Comparison of ENCODE assay signal across 24 mouse cellular contexts in the genomic region with DNA sequence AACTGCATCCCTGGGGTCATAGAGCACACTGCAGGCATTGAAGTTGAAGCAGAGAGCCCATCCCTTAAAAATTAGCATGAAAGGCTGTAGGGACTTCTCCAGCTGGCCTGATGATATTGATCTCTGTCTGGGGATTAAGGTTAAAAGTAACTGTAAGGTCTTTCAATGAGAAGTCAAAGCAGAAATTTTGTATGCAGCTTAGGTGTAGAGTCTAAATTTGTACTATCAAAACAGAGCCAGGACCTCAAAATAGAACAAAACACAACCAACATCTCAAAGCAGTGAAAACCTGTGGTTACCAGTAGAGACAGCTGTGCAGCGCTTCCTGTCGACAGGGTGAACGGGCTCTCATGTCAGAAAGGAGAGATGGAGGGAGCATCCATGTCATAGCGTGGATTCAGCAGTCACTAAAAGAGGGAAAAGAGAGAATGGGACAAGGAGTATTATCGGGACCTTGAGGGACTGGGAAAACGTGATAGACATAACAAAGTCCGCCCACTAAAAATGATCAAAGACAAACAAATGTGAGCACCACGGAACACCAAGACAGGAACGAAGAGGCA. TPM values are rescaled to one million over a fixed set of nuclear protein-coding genes. Genes with fewer than 3 reads are reported as not detected.
A peak's percentile ranks its signal among the peaks of the same experiment; 100 is the strongest.
DNase-seq lines count a peak whose midpoint lies in the region; ATAC-seq and TF ChIP-seq lines count a peak whose summit lies in the region.
"Had no signal": no experiment of that assay in that cellular context is flagged by ENCODE, and none has a peak within 500 bp of the region (broad histone marks: within the 10 kb centered on the region; RNA-seq: fewer than 3 reads in every experiment).

No protein-coding gene starts in this region.

- ATAC-seq in activated CD4-positive, CD25-positive, alpha-beta regulatory T cell, adult 4 months = peak; percentile 54
- no peak for ATAC-seq in hindbrain, embryonic 11.5 days (ENCODE audit: low FRiP score)
- ATAC-seq: forebrain, embryonic 15.5 days; lung, postnatal 0 days had no signal

- intact Hi-C loops in heart, postnatal 14 days (cut with DNase I) = no loop called here

- TF ChIP-seq POLR2A in thymus, adult 2 months (IDR thresholded peaks at IDR 0.05; ENCODE audit: control insufficient read depth, extremely low read depth, insufficient read depth, low read length, poor library complexity) = no peak

- peaks cover 24% of the 10 kb centered on the region for H3K4me1 ChIP-seq in thymus, adult 2 months (replicated peaks; ENCODE audit: control insufficient read depth, insufficient read depth, low read length)
- H3K4me1 ChIP-seq in hindbrain, embryonic 11.5 days (replicated peaks; ENCODE audit: control insufficient read depth, insufficient read depth, low read length) = no peaks in the 10 kb centered on the region
- H3K4me1 ChIP-seq: embryonic facial prominence, embryonic 10.5 days; forebrain, embryonic 15.5 days; heart, embryonic 12.5 days; hindbrain, embryonic 12.5 days; liver, embryonic 15.5 days; midbrain, embryonic 12.5 days had no signal

- no peak overlapping the region for H3K4me3 ChIP-seq in thymus, adult 2 months (ENCODE audit: control insufficient read depth, insufficient read depth, low read length)
- H3K4me3 ChIP-seq in hindbrain, embryonic 11.5 days (ENCODE audit: low read depth, low read length) = no peak overlapping the region
- H3K4me3 ChIP-seq: embryonic facial prominence, embryonic 10.5 days; forebrain, embryonic 15.5 days; heart, embryonic 12.5 days; hindbrain, embryonic 12.5 days; left cerebral cortex, adult 2 months; liver, embryonic 15.5 days; midbrain, embryonic 12.5 days had no signal

- DNase-seq in heart, adult 11 months = peak; percentile 58
- DNase-seq in heart, postnatal 14 days = no peak
- DNase-seq in thymus, adult 2 months = peak; percentile 34
- no peak for DNase-seq in hindbrain, embryonic 11.5 days (ENCODE audit: low spot score)
- DNase-seq in frontal cortex, postnatal 10 days (ENCODE audit: low spot score in 2 of 2) = no peak
- DNase-seq in adrenal gland, postnatal 10 days = no peak
- DNase-seq: adrenal gland, postnatal 14 days; cerebellum, adult 9-11 months; gastrocnemius, postnatal 10 days; heart, adult 18-20 months; heart, postnatal 10 days; kidney, adult 18-20 months; left cerebral cortex, postnatal 4 days; liver had no signal

- H3K9me3 ChIP-seq in hindbrain, embryonic 11.5 days (ENCODE audit: control insufficient read depth, low read length) = no peaks in the 10 kb centered on the region
- H3K9me3 ChIP-seq: embryonic facial prominence, embryonic 10.5 days; forebrain, embryonic 15.5 days; heart, embryonic 12.5 days; hindbrain, embryonic 12.5 days; liver, embryonic 15.5 days; midbrain, embryonic 12.5 days had no signal

- peak overlapping the region; percentile 73 for H3K27ac ChIP-seq in thymus, adult 2 months (ENCODE audit: control insufficient read depth, insufficient read depth, low read length)
- H3K27ac ChIP-seq in hindbrain, embryonic 11.5 days (ENCODE audit: low read depth, low read length) = no peak overlapping the region
- H3K27ac ChIP-seq: embryonic facial prominence, embryonic 10.5 days; forebrain, embryonic 15.5 days; hindbrain, embryonic 12.5 days; kidney, postnatal 0 days; left cerebral cortex, adult 2 months; liver, embryonic 15.5 days; midbrain, embryonic 12.5 days had no signal

- H3K9ac ChIP-seq in hindbrain, embryonic 11.5 days (ENCODE audit: low read depth, low read length) = no peak overlapping the region
- H3K9ac ChIP-seq: forebrain, embryonic 15.5 days; heart, embryonic 12.5 days; hindbrain, embryonic 12.5 days; liver, embryonic 15.5 days; midbrain, embryonic 12.5 days had no signal

- H3K4me2 ChIP-seq in hindbrain, embryonic 11.5 days (replicated peaks; ENCODE audit: low read depth, low read length) = no peak overlapping the region
- H3K4me2 ChIP-seq: forebrain, embryonic 15.5 days; heart, embryonic 12.5 days; hindbrain, embryonic 12.5 days; liver, embryonic 15.5 days; midbrain, embryonic 12.5 days had no signal

- no peaks in the 10 kb centered on the region for H3K27me3 ChIP-seq in thymus, adult 2 months (ENCODE audit: control insufficient read depth, insufficient read depth, low read length)
- H3K27me3 ChIP-seq in hindbrain, embryonic 11.5 days (ENCODE audit: control insufficient read depth, insufficient read depth, low read length) = no peaks in the 10 kb centered on the region
- H3K27me3 ChIP-seq: forebrain, embryonic 15.5 days; heart, embryonic 12.5 days; hindbrain, embryonic 12.5 days; liver, embryonic 15.5 days; midbrain, embryonic 12.5 days had no signal

- WGBS in thymus, adult 2 months = 15% methylated on average over 9 of the region's 9 CpGs
- WGBS in hindbrain, embryonic 11.5 days = 83% methylated on average over 9 of the region's 9 CpGs

- no peaks in the 10 kb centered on the region for H3K36me3 ChIP-seq in thymus, adult 2 months (ENCODE audit: control insufficient read depth, insufficient read depth, low read length)
- no peaks in the 10 kb centered on the region for H3K36me3 ChIP-seq in hindbrain, embryonic 11.5 days (ENCODE audit: control insufficient read depth, insufficient read depth, low read length)
- H3K36me3 ChIP-seq: embryonic facial prominence, embryonic 10.5 days; forebrain, embryonic 15.5 days; heart, embryonic 12.5 days; hindbrain, embryonic 12.5 days; liver, embryonic 15.5 days; midbrain, embryonic 12.5 days had no signal

- no peak for TF ChIP-seq CTCF in thymus, adult 2 months (IDR thresholded peaks at IDR 0.05; ENCODE audit: borderline replicate concordance, control insufficient read depth, extremely low read depth, insufficient read depth, low read length, poor library complexity)

RNA-seq across cellular contexts. Expression of a gene that starts 57.5 kb away (rescaled TPM):
- 10 to 100 TPM; 22.7 to 22.9 TPM for total RNA-seq in heart, postnatal 14 days (2021)
- 100 to 1,000 TPM in 1 of 2 experiments, 10 to 100 TPM in 1; 90.2 to 113 TPM for polyA plus RNA-seq in activated CD4-positive, CD25-positive, alpha-beta regulatory T cell, adult 4 months (2017; shearing (Covaris generic))
- 34.9 and 48.1 TPM in 2 replicates for polyA plus RNA-seq in thymus, adult 2 months (2012; rRNA removed)
- polyA plus RNA-seq in hindbrain, embryonic 11.5 days (2014; fragmentation: Nextera tagmentation; extraction: Ambion mirVana) = 39.7 and 50.9 TPM in 2 replicates
- 10 to 100 TPM; 71.1 to 81.2 TPM for total RNA-seq in adrenal gland, postnatal 10 days (2021)

Comparison
In these comparisons a context has a peak if more than half of its experiments do, and no peak if none do; other contexts are left out.
1. DNase-seq: peak in heart, adult 11 months (single experiment) and thymus, adult 2 months (single experiment); none in heart, postnatal 14 days (0 of 2), hindbrain, embryonic 11.5 days (single experiment), frontal cortex, postnatal 10 days (0 of 2) and adrenal gland, postnatal 10 days (single experiment).